Mouse (Mus musculus) ovary, postnatal 36 days (tissue): ENCODE results near the gene Lrrc4c.

Source experiments
- DNase-seq: peaks from one replicate; pipeline ENCODE4 v3.0.0; 2022; ENCODE audit warnings: low spot score, mixed read lengths

Gene Lrrc4c

GRCm38 (mm10) chr2:96547171-96547570 lies 229.2 kb downstream of the Lrrc4c start:
- no peak for DNase-seq

- DNase-seq: no peak
These were observed 255.8 kb downstream of the Lrrc4c start for GRCm38 (mm10) chr2:96573755-96574154.

- no peak for DNase-seq
These were observed 259.7 kb downstream of the Lrrc4c start for GRCm38 (mm10) chr2:96577701-96578100.

- no peak for DNase-seq
These were observed 262.3 kb downstream of the Lrrc4c start for GRCm38 (mm10) chr2:96580136-96580733.

- DNase-seq: no peak
These were observed 267.7 kb downstream of the Lrrc4c start for GRCm38 (mm10) chr2:96585665-96586064.

GRCm38 (mm10) chr2:96604801-96605200 lies 286.8 kb downstream of the Lrrc4c start:
- no peak for DNase-seq

GRCm38 (mm10) chr2:96614121-96614520 lies 296.2 kb downstream of the Lrrc4c start:
- DNase-seq: no peak

- DNase-seq: no peak
These were observed 300.8 kb downstream of the Lrrc4c start for GRCm38 (mm10) chr2:96618691-96619205.

- no peak for DNase-seq
These were observed 349.1 kb downstream of the Lrrc4c start for GRCm38 (mm10) chr2:96667113-96667512.

GRCm38 (mm10) chr2:96681806-96682205 lies 363.8 kb downstream of the Lrrc4c start:
- no peak for DNase-seq

- DNase-seq: no peak
These were observed 367.4 kb downstream of the Lrrc4c start for GRCm38 (mm10) chr2:96685328-96685727.

- DNase-seq: no peak
These were observed 387.0 kb downstream of the Lrrc4c start for GRCm38 (mm10) chr2:96705004-96705403.

GRCm38 (mm10) chr2:96707772-96708350 lies 389.9 kb downstream of the Lrrc4c start:
- DNase-seq: no peak

GRCm38 (mm10) chr2:96714561-96714960 lies 396.6 kb downstream of the Lrrc4c start:
- no peak for DNase-seq

GRCm38 (mm10) chr2:96717353-96717752 lies 399.4 kb downstream of the Lrrc4c start:
- no peak for DNase-seq

- DNase-seq: no peak
These were observed 405.4 kb downstream of the Lrrc4c start for GRCm38 (mm10) chr2:96723395-96723794.

GRCm38 (mm10) chr2:96736081-96736480 lies 418.1 kb downstream of the Lrrc4c start:
- no peak for DNase-seq

- no peak for DNase-seq
These were observed 437.1 kb downstream of the Lrrc4c start for GRCm38 (mm10) chr2:96755066-96755465.

GRCm38 (mm10) chr2:96757701-96758100 lies 439.7 kb downstream of the Lrrc4c start:
- no peak for DNase-seq

- no peak for DNase-seq
These were observed 445.6 kb downstream of the Lrrc4c start for GRCm38 (mm10) chr2:96763538-96763937.

GRCm38 (mm10) chr2:96775376-96775775 lies 457.4 kb downstream of the Lrrc4c start:
- DNase-seq: no peak

GRCm38 (mm10) chr2:96796681-96797385 lies 478.9 kb downstream of the Lrrc4c start:
- no peak for DNase-seq

- no peak for DNase-seq
These were observed 532.9 kb downstream of the Lrrc4c start for GRCm38 (mm10) chr2:96850839-96851396.
